Mouse (Mus musculus): ENCODE data around the gene Lrrk1.
A peak's percentile ranks its signal among the peaks of the same experiment; 100 is the strongest.

Gene Lrrk1

GRCm38 (mm10) chr7:66340044-66340443 lies 48.1 kb downstream of the Lrrk1 start:
- no peak for DNase-seq (ENCODE audit: low read depth, low spot score)

- no peak for DNase-seq (ENCODE audit: low read depth, low spot score)
Observed at GRCm38 (mm10) chr7:66339625-66340024, 48.5 kb downstream of the Lrrk1 start.

GRCm38 (mm10) chr7:66336955-66337354 lies 51.2 kb downstream of the Lrrk1 start:
- no peak for DNase-seq (ENCODE audit: low read depth, low spot score)

- no peak for DNase-seq (ENCODE audit: low read depth, low spot score)
Observed at GRCm38 (mm10) chr7:66333906-66334500, 54.1 kb downstream of the Lrrk1 start.

GRCm38 (mm10) chr7:66332340-66332739 lies 55.8 kb downstream of the Lrrk1 start:
- DNase-seq (ENCODE audit: low read depth, low spot score): no peak

- no peak for DNase-seq (ENCODE audit: low read depth, low spot score)
Observed at GRCm38 (mm10) chr7:66330610-66331009, 57.5 kb downstream of the Lrrk1 start.

GRCm38 (mm10) chr7:66327516-66327915 lies 60.6 kb downstream of the Lrrk1 start:
- no peak for DNase-seq (ENCODE audit: low read depth, low spot score)

- DNase-seq (ENCODE audit: low read depth, low spot score): no peak
Observed at GRCm38 (mm10) chr7:66325419-66326053, 62.6 kb downstream of the Lrrk1 start.

- DNase-seq (ENCODE audit: low read depth, low spot score): no peak
Observed at GRCm38 (mm10) chr7:66323252-66324015, 64.7 kb downstream of the Lrrk1 start.

- DNase-seq (ENCODE audit: low read depth, low spot score): peak; percentile 30
Observed at GRCm38 (mm10) chr7:66320996-66321395, 67.2 kb downstream of the Lrrk1 start.

- DNase-seq (ENCODE audit: low read depth, low spot score): no peak
Observed at GRCm38 (mm10) chr7:66318147-66318546, 70.0 kb downstream of the Lrrk1 start.

- no peak for DNase-seq (ENCODE audit: low read depth, low spot score)
Observed at GRCm38 (mm10) chr7:66310670-66311656, 77.2 kb downstream of the Lrrk1 start.

GRCm38 (mm10) chr7:66309950-66310669 lies 78.0 kb downstream of the Lrrk1 start:
- peak; percentile 64 for DNase-seq (ENCODE audit: low read depth, low spot score)

GRCm38 (mm10) chr7:66309240-66309949 lies 78.8 kb downstream of the Lrrk1 start:
- no peak for DNase-seq (ENCODE audit: low read depth, low spot score)

GRCm38 (mm10) chr7:66308581-66309239 lies 79.4 kb downstream of the Lrrk1 start:
- no peak for DNase-seq (ENCODE audit: low read depth, low spot score)

GRCm38 (mm10) chr7:66307791-66308190 lies 80.4 kb downstream of the Lrrk1 start:
- DNase-seq (ENCODE audit: low read depth, low spot score): no peak

GRCm38 (mm10) chr7:66305714-66306198 lies 82.4 kb downstream of the Lrrk1 start:
- DNase-seq (ENCODE audit: low read depth, low spot score): no peak

- no peak for DNase-seq (ENCODE audit: low read depth, low spot score)
Observed at GRCm38 (mm10) chr7:66304993-66305713, 83.0 kb downstream of the Lrrk1 start.
